Comparison of ENCODE assay signal across 8 mouse cellular contexts in the genomic region with DNA sequence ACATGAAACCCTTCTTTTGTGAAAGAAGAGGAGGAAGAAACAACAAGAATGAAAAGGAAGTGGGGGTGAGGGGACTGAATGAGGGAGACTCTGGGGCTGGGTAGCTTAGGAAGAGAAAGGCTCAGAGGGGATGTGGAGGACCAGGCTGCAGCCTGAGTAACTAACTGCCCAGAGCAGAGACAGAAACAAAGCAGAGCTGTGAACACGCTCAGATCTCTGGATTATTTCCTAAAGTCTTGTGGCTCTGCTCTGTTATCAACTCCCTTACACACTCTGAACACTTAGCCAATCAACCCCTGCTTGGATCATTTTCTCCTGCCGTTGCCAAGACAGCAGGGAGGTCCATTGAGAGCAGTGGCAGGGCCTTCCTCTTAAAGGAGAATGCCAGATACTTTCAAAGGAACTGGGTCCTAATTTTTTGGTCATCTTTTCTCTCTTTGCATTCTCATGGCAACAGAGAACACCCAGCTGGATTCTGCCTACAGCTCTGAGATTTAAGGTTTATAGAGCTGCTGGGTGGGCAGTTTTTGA. TPM values are rescaled to one million over a fixed set of nuclear protein-coding genes. Genes with fewer than 3 reads are reported as not detected.
DNase-seq lines count a peak whose midpoint lies in the region; ATAC-seq and TF ChIP-seq lines count a peak whose summit lies in the region.

No protein-coding gene starts in this region.

- peak; percentile 11 for DNase-seq in hindbrain, embryonic 10.5 days (ENCODE audit: low spot score)
- peak; percentile 52 for DNase-seq in MN1 (ENCODE audit: low spot score)
- DNase-seq in hindbrain, postnatal 0 days (ENCODE audit: low spot score), result peak; percentile 74
- DNase-seq in spleen, postnatal 36 days (ENCODE audit: low spot score in 2 of 2), result no peak
- no peak for DNase-seq in thymus, postnatal 0 days (ENCODE audit: low spot score)

- peaks cover 12% of the 10 kb centered on the region for H3K4me1 ChIP-seq in hindbrain, embryonic 10.5 days (replicated peaks)
- peaks cover 6% of the 10 kb centered on the region; the same call in 1 of the 2 replicates for H3K4me1 ChIP-seq in hindbrain, embryonic 12.5 days
- peaks cover 40% of the 10 kb centered on the region for H3K4me1 ChIP-seq in forebrain, embryonic 15.5 days
- peaks cover 7% of the 10 kb centered on the region; the same call in 1 of the 2 replicates for H3K4me1 ChIP-seq in hindbrain, postnatal 0 days (ENCODE audit: insufficient read depth, low read length)
- H3K4me1 ChIP-seq in stomach, embryonic 15.5 days, result peaks cover 1% of the 10 kb centered on the region; the same call in 1 of the 2 replicates

- H3K9me3 ChIP-seq in hindbrain, embryonic 10.5 days, result no peaks in the 10 kb centered on the region
- no peaks in the 10 kb centered on the region for H3K9me3 ChIP-seq in hindbrain, embryonic 12.5 days (replicated peaks)
- H3K9me3 ChIP-seq in forebrain, embryonic 15.5 days, result no peaks in the 10 kb centered on the region
- no peaks in the 10 kb centered on the region for H3K9me3 ChIP-seq in hindbrain, postnatal 0 days (ENCODE audit: low read length)
- H3K9me3 ChIP-seq in stomach, embryonic 15.5 days, result no peaks in the 10 kb centered on the region

- WGBS in hindbrain, embryonic 10.5 days, result 22% methylated on average over 2 of the region's 2 CpGs
- 16% methylated on average over 2 of the region's 2 CpGs for WGBS in hindbrain, embryonic 12.5 days
- WGBS in forebrain, embryonic 15.5 days, result 0% methylated on average over 2 of the region's 2 CpGs
- WGBS in hindbrain, postnatal 0 days, result 8% methylated on average over 2 of the region's 2 CpGs
- 6% methylated on average over 2 of the region's 2 CpGs for WGBS in stomach, embryonic 15.5 days

- no peak overlapping the region for H3K27ac ChIP-seq in hindbrain, embryonic 10.5 days
- H3K27ac ChIP-seq in hindbrain, embryonic 12.5 days, result no peak overlapping the region
- peak overlapping the region; percentile 61 for H3K27ac ChIP-seq in forebrain, embryonic 15.5 days (replicated peaks)
- peak overlapping the region; percentile 69 for H3K27ac ChIP-seq in hindbrain, postnatal 0 days
- no peak overlapping the region for H3K27ac ChIP-seq in stomach, embryonic 15.5 days

- no peak overlapping the region for H3K4me2 ChIP-seq in hindbrain, embryonic 12.5 days (replicated peaks)
- H3K4me2 ChIP-seq in forebrain, embryonic 15.5 days (replicated peaks), result no peak overlapping the region
- H3K4me2 ChIP-seq in hindbrain, postnatal 0 days (ENCODE audit: low read depth, low read length), result no peak overlapping the region
- no peak overlapping the region for H3K4me2 ChIP-seq in stomach, embryonic 15.5 days

- H3K36me3 ChIP-seq in hindbrain, embryonic 10.5 days, result no peaks in the 10 kb centered on the region
- H3K36me3 ChIP-seq in hindbrain, embryonic 12.5 days, result no peaks in the 10 kb centered on the region
- no peaks in the 10 kb centered on the region for H3K36me3 ChIP-seq in forebrain, embryonic 15.5 days
- no peaks in the 10 kb centered on the region for H3K36me3 ChIP-seq in hindbrain, postnatal 0 days (ENCODE audit: insufficient read depth, low read length)
- H3K36me3 ChIP-seq in stomach, embryonic 15.5 days, result no peaks in the 10 kb centered on the region

- no peak overlapping the region for H3K4me3 ChIP-seq in hindbrain, embryonic 10.5 days
- H3K4me3 ChIP-seq in hindbrain, embryonic 12.5 days, result no peak overlapping the region
- H3K4me3 ChIP-seq in forebrain, embryonic 15.5 days, result no peak overlapping the region
- H3K4me3 ChIP-seq in hindbrain, postnatal 0 days (ENCODE audit: low read length), result no peak overlapping the region
- no peak overlapping the region for H3K4me3 ChIP-seq in stomach, embryonic 15.5 days (replicated peaks)

- H3K27me3 ChIP-seq in hindbrain, embryonic 10.5 days (ENCODE audit: insufficient read depth, poor library complexity, severe bottlenecking), result no peaks in the 10 kb centered on the region
- H3K27me3 ChIP-seq in hindbrain, embryonic 12.5 days, result no peaks in the 10 kb centered on the region
- H3K27me3 ChIP-seq in forebrain, embryonic 15.5 days, result no peaks in the 10 kb centered on the region
- H3K27me3 ChIP-seq in hindbrain, postnatal 0 days (ENCODE audit: insufficient read depth, low read length), result no peaks in the 10 kb centered on the region
- no peaks in the 10 kb centered on the region for H3K27me3 ChIP-seq in stomach, embryonic 15.5 days (replicated peaks)

- no peak for TF ChIP-seq CTCF in hindbrain, postnatal 0 days (IDR thresholded peaks at IDR 0.05; ENCODE audit: low read depth)

- no peak for ATAC-seq in hindbrain, embryonic 12.5 days (ENCODE audit: low FRiP score)
- ATAC-seq in forebrain, embryonic 15.5 days (replicated peaks), result peak; percentile 80
- ATAC-seq in hindbrain, postnatal 0 days, result peak; percentile 89
- ATAC-seq in stomach, embryonic 15.5 days (ENCODE audit: insufficient read depth, low FRiP score, low read depth), result 0 out of 2 replicates have a peak, but pooled peaks have one; percentile 63

- H3K9ac ChIP-seq in hindbrain, embryonic 12.5 days, result no peak overlapping the region
- no peak overlapping the region for H3K9ac ChIP-seq in forebrain, embryonic 15.5 days (replicated peaks)
- H3K9ac ChIP-seq in hindbrain, postnatal 0 days (replicated peaks; ENCODE audit: low read length), result no peak overlapping the region
- H3K9ac ChIP-seq in stomach, embryonic 15.5 days, result no peak overlapping the region

RNA-seq across cellular contexts. Expression of gene Actr3b, which starts 5.5 kb away (rescaled TPM):
- polyA plus RNA-seq in hindbrain, embryonic 10.5 days (2016; fragmentation: Nextera tagmentation; extraction: Ambion mirVana), result 7.5 and 7.9 TPM in 2 replicates
- polyA plus RNA-seq in hindbrain, embryonic 12.5 days (2016; fragmentation: Nextera tagmentation; extraction: Ambion mirVana), result 9.4 and 10.0 TPM in 2 replicates
- 48.7 and 49.3 TPM in 2 replicates for polyA plus RNA-seq in forebrain, embryonic 15.5 days (2015; fragmentation: Nextera tagmentation; extraction: Ambion mirVana)
- total RNA-seq in hindbrain, postnatal 0 days (2014; rRNA removed), result 18.8 and 25.7 TPM in 2 replicates
- polyA plus RNA-seq in hindbrain, postnatal 0 days (2015; fragmentation: Nextera tagmentation; extraction: Ambion mirVana), result 53.6 and 58.1 TPM in 2 replicates
- polyA plus RNA-seq in stomach, embryonic 15.5 days (2015; fragmentation: Nextera tagmentation; extraction: Ambion mirVana), result 3.8 and 4.1 TPM in 2 replicates
- polyA plus RNA-seq in thymus, postnatal 0 days (2015; fragmentation: Nextera tagmentation; extraction: Ambion mirVana), result 1.3 and 1.9 TPM in 2 replicates

RNA-seq across cellular contexts. Expression of gene Xrcc2, which starts 48.7 kb away (rescaled TPM):
- 12.5 and 15.7 TPM in 2 replicates for polyA plus RNA-seq in hindbrain, embryonic 10.5 days (2016; fragmentation: Nextera tagmentation; extraction: Ambion mirVana)
- polyA plus RNA-seq in hindbrain, embryonic 12.5 days (2016; fragmentation: Nextera tagmentation; extraction: Ambion mirVana), result 8.0 and 9.5 TPM in 2 replicates
- 6.6 and 7.7 TPM in 2 replicates for polyA plus RNA-seq in forebrain, embryonic 15.5 days (2015; fragmentation: Nextera tagmentation; extraction: Ambion mirVana)
- total RNA-seq in hindbrain, postnatal 0 days (2014; rRNA removed), result 13.4 and 23.2 TPM in 2 replicates
- polyA plus RNA-seq in hindbrain, postnatal 0 days (2015; fragmentation: Nextera tagmentation; extraction: Ambion mirVana), result 5.5 and 5.7 TPM in 2 replicates
- polyA plus RNA-seq in stomach, embryonic 15.5 days (2015; fragmentation: Nextera tagmentation; extraction: Ambion mirVana), result 8.2 and 8.6 TPM in 2 replicates
- polyA plus RNA-seq in thymus, postnatal 0 days (2015; fragmentation: Nextera tagmentation; extraction: Ambion mirVana), result 5.1 and 5.6 TPM in 2 replicates

Comparison
In these comparisons a context has a peak if more than half of its experiments do, and no peak if none do; other contexts are left out.
1. H3K27ac ChIP-seq: peak in forebrain, embryonic 15.5 days (single experiment) and hindbrain, postnatal 0 days (single experiment); none in hindbrain, embryonic 10.5 days (single experiment), hindbrain, embryonic 12.5 days (single experiment) and stomach, embryonic 15.5 days (single experiment).
2. DNase-seq: peak in hindbrain, embryonic 10.5 days (single experiment), MN1 (single experiment) and hindbrain, postnatal 0 days (single experiment); none in spleen, postnatal 36 days (0 of 2) and thymus, postnatal 0 days (single experiment).